Mouse (Mus musculus) spleen, adult 2 months (tissue): ENCODE measurements around the gene Ranbp3.

Experiments used
- CTCF ChIP-seq: fragments of 200-500 bp; IDR thresholded peaks from 2 replicates; pipeline ENCODE4 v1.5.1; 2011; ENCODE audit warnings: mild to moderate bottlenecking, inconsistent platforms; ENCODE audit not compliant: insufficient read depth, insufficient read length, insufficient replicate concordance; ENCODE audit errors: extremely low read depth
- POLR2A ChIP-seq: fragments of 200-500 bp; IDR thresholded peaks from 2 replicates; pipeline ENCODE4 v1.6.1; 2011; ENCODE audit warnings: low read depth, low read length, inconsistent platforms

GRCm38 (mm10) chr17:56728117-56728516 lies 55.0 kb downstream of the Ranbp3 start:
- TF ChIP-seq CTCF, result no peak
- TF ChIP-seq POLR2A, result no peak
